Comparison of ENCODE assay signal across 9 mouse cellular contexts in genomic region chr9:50421061-50421460, GRCm38 (mm10).
DNase-seq lines count a peak whose midpoint lies in the region; ATAC-seq and TF ChIP-seq lines count a peak whose summit lies in the region.
"Had no signal": no experiment of that assay in that cellular context is flagged by ENCODE, and none has a peak within 500 bp of the region (broad histone marks: within the 10 kb centered on the region; RNA-seq: fewer than 3 reads in every experiment).

No protein-coding gene starts in this region.

- 100% methylated on average over 2 of the region's 2 CpGs for WGBS in forebrain, embryonic 11.5 days
- 92% methylated on average over 2 of the region's 2 CpGs for WGBS in forebrain, embryonic 14.5 days
- WGBS in midbrain, postnatal 0 days, result 100% methylated on average over 2 of the region's 2 CpGs
- 92% methylated on average over 2 of the region's 2 CpGs for WGBS in midbrain, embryonic 11.5 days

- peak; percentile 57 for DNase-seq in forebrain, embryonic 11.5 days (ENCODE audit: low spot score)
- no peak for DNase-seq in forebrain, embryonic 14.5 days (ENCODE audit: low spot score)
- DNase-seq in midbrain, postnatal 0 days (ENCODE audit: low spot score), result no peak
- DNase-seq in midbrain, embryonic 11.5 days (ENCODE audit: low spot score, missing footprints), result no peak
- peak; percentile 22 for DNase-seq in hindlimb bud, embryonic 11.5 days (ENCODE audit: extremely low spot score, low read depth, low spot score)
- DNase-seq in thymus, postnatal 36 days, result peak; percentile 50 to 51
- no peak for DNase-seq in adrenal gland, adult 8-10 months
- DNase-seq in heart, adult 8-10 months (ENCODE audit: low spot score), result no peak

- no peak overlapping the region for H3K9ac ChIP-seq in forebrain, embryonic 11.5 days (ENCODE audit: low read length)
- no peak overlapping the region for H3K9ac ChIP-seq in forebrain, embryonic 14.5 days (ENCODE audit: low read length)
- no peak overlapping the region for H3K9ac ChIP-seq in midbrain, postnatal 0 days (replicated peaks; ENCODE audit: low read length, poor library complexity, severe bottlenecking)
- no peak overlapping the region for H3K9ac ChIP-seq in midbrain, embryonic 11.5 days (ENCODE audit: low read length)
- H3K9ac ChIP-seq: neural tube, embryonic 13.5 days had no signal

- no peaks in the 10 kb centered on the region for H3K4me1 ChIP-seq in forebrain, embryonic 11.5 days (replicated peaks; ENCODE audit: control insufficient read depth, insufficient read depth, low read length)
- no peaks in the 10 kb centered on the region for H3K4me1 ChIP-seq in forebrain, embryonic 14.5 days (ENCODE audit: control insufficient read depth, insufficient read depth, low read length)
- no peaks in the 10 kb centered on the region for H3K4me1 ChIP-seq in midbrain, postnatal 0 days (ENCODE audit: insufficient read depth, low read length)
- no peaks in the 10 kb centered on the region for H3K4me1 ChIP-seq in midbrain, embryonic 11.5 days (ENCODE audit: control insufficient read depth, insufficient read depth, low read length)

- H3K36me3 ChIP-seq in forebrain, embryonic 11.5 days (ENCODE audit: control insufficient read depth, insufficient read depth, low read length), result no peaks in the 10 kb centered on the region
- H3K36me3 ChIP-seq in forebrain, embryonic 14.5 days (ENCODE audit: control insufficient read depth, insufficient read depth, low read length), result no peaks in the 10 kb centered on the region
- H3K36me3 ChIP-seq in midbrain, postnatal 0 days (ENCODE audit: insufficient read depth, low read length), result no peaks in the 10 kb centered on the region
- H3K36me3 ChIP-seq in midbrain, embryonic 11.5 days (ENCODE audit: control insufficient read depth, insufficient read depth, low read length), result no peaks in the 10 kb centered on the region
- H3K36me3 ChIP-seq: neural tube, embryonic 13.5 days had no signal

- no peaks in the 10 kb centered on the region for H3K9me3 ChIP-seq in forebrain, embryonic 11.5 days (ENCODE audit: control insufficient read depth, low read length)
- H3K9me3 ChIP-seq in forebrain, embryonic 14.5 days (replicated peaks; ENCODE audit: control insufficient read depth, low read length), result no peaks in the 10 kb centered on the region
- no peaks in the 10 kb centered on the region for H3K9me3 ChIP-seq in midbrain, postnatal 0 days (ENCODE audit: low read length)
- H3K9me3 ChIP-seq in midbrain, embryonic 11.5 days (ENCODE audit: control insufficient read depth, low read length), result no peaks in the 10 kb centered on the region; the same call in 1 of the 2 replicates

- no peak for ATAC-seq in forebrain, embryonic 11.5 days (replicated peaks; ENCODE audit: low FRiP score)
- no peak for ATAC-seq in forebrain, embryonic 14.5 days
- no peak for ATAC-seq in midbrain, postnatal 0 days (ENCODE audit: low FRiP score)
- ATAC-seq in midbrain, embryonic 11.5 days (ENCODE audit: low FRiP score), result no peak

- H3K4me2 ChIP-seq in forebrain, embryonic 11.5 days (ENCODE audit: low read depth, low read length, severe bottlenecking), result no peak overlapping the region
- H3K4me2 ChIP-seq in forebrain, embryonic 14.5 days (ENCODE audit: low read length), result no peak overlapping the region
- H3K4me2 ChIP-seq in midbrain, postnatal 0 days (ENCODE audit: low read depth, low read length, poor library complexity, severe bottlenecking), result no peak overlapping the region
- H3K4me2 ChIP-seq in midbrain, embryonic 11.5 days, result no peak overlapping the region
- H3K4me2 ChIP-seq: neural tube, embryonic 13.5 days had no signal

- no peak overlapping the region for H3K27ac ChIP-seq in forebrain, embryonic 11.5 days (ENCODE audit: low read depth, low read length)
- H3K27ac ChIP-seq in forebrain, embryonic 14.5 days (ENCODE audit: low read depth, low read length), result no peak overlapping the region
- H3K27ac ChIP-seq in midbrain, postnatal 0 days (ENCODE audit: low read depth, low read length), result no peak overlapping the region
- no peak overlapping the region for H3K27ac ChIP-seq in midbrain, embryonic 11.5 days (ENCODE audit: low read depth, low read length)
- H3K27ac ChIP-seq: neural tube, embryonic 13.5 days had no signal

- peak; percentile 72 for TF ChIP-seq CTCF in midbrain, postnatal 0 days (IDR thresholded peaks at IDR 0.05)

- no peak overlapping the region for H3K4me3 ChIP-seq in forebrain, embryonic 11.5 days (ENCODE audit: low read depth, low read length)
- H3K4me3 ChIP-seq in forebrain, embryonic 14.5 days (ENCODE audit: low read depth, low read length), result no peak overlapping the region
- H3K4me3 ChIP-seq in midbrain, postnatal 0 days (ENCODE audit: low read depth, low read length), result no peak overlapping the region
- H3K4me3 ChIP-seq in midbrain, embryonic 11.5 days (ENCODE audit: low read depth, low read length), result no peak overlapping the region
- H3K4me3 ChIP-seq: neural tube, embryonic 13.5 days had no signal

- H3K27me3 ChIP-seq in forebrain, embryonic 11.5 days (ENCODE audit: control insufficient read depth, insufficient read depth, low read length), result no peaks in the 10 kb centered on the region
- no peaks in the 10 kb centered on the region for H3K27me3 ChIP-seq in forebrain, embryonic 14.5 days (replicated peaks; ENCODE audit: control insufficient read depth, insufficient read depth, low read length)
- no peaks in the 10 kb centered on the region for H3K27me3 ChIP-seq in midbrain, postnatal 0 days (ENCODE audit: insufficient read depth, low read length)
- no peaks in the 10 kb centered on the region for H3K27me3 ChIP-seq in midbrain, embryonic 11.5 days (ENCODE audit: control insufficient read depth, insufficient read depth, low read length)
- H3K27me3 ChIP-seq: neural tube, embryonic 13.5 days had no signal

Comparison
In these comparisons a context has a peak if more than half of its experiments do, and no peak if none do; other contexts are left out.
1. DNase-seq: peak in forebrain, embryonic 11.5 days (single experiment), hindlimb bud, embryonic 11.5 days (single experiment) and thymus, postnatal 36 days (2 of 2); none in forebrain, embryonic 14.5 days (single experiment), midbrain, postnatal 0 days (single experiment), midbrain, embryonic 11.5 days (single experiment), adrenal gland, adult 8-10 months (single experiment) and heart, adult 8-10 months (single experiment).